ENCODE assay signal across 8 mouse cellular contexts in genomic region chr4:44247051-44247939, GRCm38 (mm10). TPM values are rescaled to one million over a fixed set of nuclear protein-coding genes. Genes with fewer than 3 reads are reported as not detected.
DNase-seq lines count a peak whose midpoint lies in the region; ATAC-seq lines count a peak whose summit lies in the region.

No protein-coding gene starts in this region.

- H3K4me1 ChIP-seq in kidney, embryonic 14.5 days (ENCODE audit: control insufficient read depth, insufficient read depth, low read length) = peaks cover 9% of the 10 kb centered on the region; the same call in 1 of the 2 replicates
- peaks cover 9% of the 10 kb centered on the region; the same call in 1 of the 2 replicates for H3K4me1 ChIP-seq in hindbrain, embryonic 11.5 days (replicated peaks; ENCODE audit: control insufficient read depth, insufficient read depth, low read length)
- peaks cover 53% of the 10 kb centered on the region for H3K4me1 ChIP-seq in midbrain, embryonic 13.5 days (replicated peaks)

- 0 out of 2 replicates have a peak, but pooled peaks cover 3% of the 10 kb centered on the region for H3K27me3 ChIP-seq in kidney, embryonic 14.5 days (ENCODE audit: control insufficient read depth, insufficient read depth, low read length)
- no peaks in the 10 kb centered on the region for H3K27me3 ChIP-seq in hindbrain, embryonic 11.5 days (ENCODE audit: control insufficient read depth, insufficient read depth, low read length)
- no peaks in the 10 kb centered on the region for H3K27me3 ChIP-seq in midbrain, embryonic 13.5 days

- no peaks in the 10 kb centered on the region for H3K9me3 ChIP-seq in kidney, embryonic 14.5 days (ENCODE audit: control insufficient read depth, low read length)
- no peaks in the 10 kb centered on the region for H3K9me3 ChIP-seq in hindbrain, embryonic 11.5 days (ENCODE audit: control insufficient read depth, low read length)
- no peaks in the 10 kb centered on the region for H3K9me3 ChIP-seq in midbrain, embryonic 13.5 days

- H3K4me3 ChIP-seq in kidney, embryonic 14.5 days (ENCODE audit: low read length) = 0 out of 2 replicates have a peak overlapping the region, but pooled peaks have one; percentile 0
- H3K4me3 ChIP-seq in hindbrain, embryonic 11.5 days (ENCODE audit: low read depth, low read length) = peak overlapping the region; percentile 6; the same call in 1 of the 2 replicates
- peak overlapping the region; percentile 13 for H3K4me3 ChIP-seq in midbrain, embryonic 13.5 days (replicated peaks)

- no peak for DNase-seq in kidney, adult 11 months
- peak; percentile 85 for DNase-seq in embryo, embryonic 10 days (ENCODE audit: low spot score)
- DNase-seq in hindbrain, embryonic 11.5 days (ENCODE audit: low spot score) = peak; percentile 92
- DNase-seq in urinary bladder, postnatal 25 days (ENCODE audit: low spot score) = no peak

- H3K9ac ChIP-seq in kidney, embryonic 14.5 days (ENCODE audit: low read depth, low read length) = no peak overlapping the region
- peak overlapping the region; percentile 31; the same call in 1 of the 2 replicates for H3K9ac ChIP-seq in hindbrain, embryonic 11.5 days (ENCODE audit: low read depth, low read length)
- H3K9ac ChIP-seq in midbrain, embryonic 13.5 days (replicated peaks) = no peak overlapping the region

- H3K4me2 ChIP-seq in kidney, embryonic 14.5 days (replicated peaks; ENCODE audit: low read depth, low read length) = peak overlapping the region; percentile 9; the same call in 1 of the 2 replicates
- peak overlapping the region; percentile 30 for H3K4me2 ChIP-seq in hindbrain, embryonic 11.5 days (replicated peaks; ENCODE audit: low read depth, low read length)
- H3K4me2 ChIP-seq in midbrain, embryonic 13.5 days (replicated peaks) = peak overlapping the region; percentile 47

- no peak overlapping the region for H3K27ac ChIP-seq in kidney, embryonic 14.5 days (ENCODE audit: low read depth, low read length)
- peak overlapping the region; percentile 94 for H3K27ac ChIP-seq in hindbrain, embryonic 11.5 days (ENCODE audit: low read depth, low read length)
- peak overlapping the region; percentile 83 for H3K27ac ChIP-seq in midbrain, embryonic 13.5 days

- WGBS in kidney, embryonic 14.5 days = 5% methylated on average over 18 of the region's 18 CpGs
- 9% methylated on average over 18 of the region's 18 CpGs for WGBS in hindbrain, embryonic 11.5 days
- WGBS in midbrain, embryonic 13.5 days = 2% methylated on average over 18 of the region's 18 CpGs

- no peaks in the 10 kb centered on the region for H3K36me3 ChIP-seq in kidney, embryonic 14.5 days (ENCODE audit: control insufficient read depth, insufficient read depth, low read length)
- no peaks in the 10 kb centered on the region for H3K36me3 ChIP-seq in hindbrain, embryonic 11.5 days (ENCODE audit: control insufficient read depth, insufficient read depth, low read length)
- no peaks in the 10 kb centered on the region for H3K36me3 ChIP-seq in midbrain, embryonic 13.5 days

- ATAC-seq in kidney, embryonic 14.5 days (ENCODE audit: low FRiP score, low TSS enrichment) = peak; percentile 75
- ATAC-seq in hindbrain, embryonic 11.5 days (ENCODE audit: low FRiP score) = peak; percentile 95
- ATAC-seq in midbrain, embryonic 13.5 days = peak; percentile 94
- no peak for ATAC-seq in megakaryocyte progenitor cell, adult 5-6 weeks (replicated peaks; ENCODE audit: poor library complexity)
- no peak for ATAC-seq in megakaryocyte-erythroid progenitor cell, adult 5-6 weeks (replicated peaks; ENCODE audit: low FRiP score, low TSS enrichment, poor library complexity, severe bottlenecking)

RNA-seq across cellular contexts. Expression of gene Rnf38, which starts 13.7 kb away (rescaled TPM):
- 25.8 and 41.0 TPM in 2 replicates for polyA plus RNA-seq in kidney, embryonic 14.5 days (2014; fragmentation: Nextera tagmentation; extraction: Ambion mirVana)
- 56.0 and 57.0 TPM in 2 replicates for polyA plus RNA-seq in hindbrain, embryonic 11.5 days (2014; fragmentation: Nextera tagmentation; extraction: Ambion mirVana)
- polyA plus RNA-seq in midbrain, embryonic 13.5 days (2015; fragmentation: Nextera tagmentation; extraction: Ambion mirVana) = 49.5 and 50.6 TPM in 2 replicates
- 117 and 142 TPM in 2 replicates for total RNA-seq in megakaryocyte progenitor cell, adult 5-6 weeks (2015)
- 34.8 and 47.5 TPM in 2 replicates for total RNA-seq in megakaryocyte progenitor cell, adult 5-6 weeks (2017)
- total RNA-seq in megakaryocyte-erythroid progenitor cell, adult 5-6 weeks (2014; fragmentation: Nextera tagmentation) = 71.2 and 86.3 TPM in 2 replicates
- total RNA-seq in megakaryocyte-erythroid progenitor cell, adult 5-6 weeks (2017) = 43.1 and 71.8 TPM in 2 replicates

RNA-seq across cellular contexts. Expression of gene Melk, which starts 53.4 kb away (rescaled TPM):
- polyA plus RNA-seq in kidney, embryonic 14.5 days (2014; fragmentation: Nextera tagmentation; extraction: Ambion mirVana) = 41.6 and 52.6 TPM in 2 replicates
- 55.7 and 62.4 TPM in 2 replicates for polyA plus RNA-seq in hindbrain, embryonic 11.5 days (2014; fragmentation: Nextera tagmentation; extraction: Ambion mirVana)
- polyA plus RNA-seq in midbrain, embryonic 13.5 days (2015; fragmentation: Nextera tagmentation; extraction: Ambion mirVana) = 19.6 and 22.0 TPM in 2 replicates
- total RNA-seq in megakaryocyte progenitor cell, adult 5-6 weeks (2015) = 17.4 and 18.9 TPM in 2 replicates
- 22.3 and 25.2 TPM in 2 replicates for total RNA-seq in megakaryocyte progenitor cell, adult 5-6 weeks (2017)
- 16.0 and 20.7 TPM in 2 replicates for total RNA-seq in megakaryocyte-erythroid progenitor cell, adult 5-6 weeks (2014; fragmentation: Nextera tagmentation)
- 18.6 and 24.6 TPM in 2 replicates for total RNA-seq in megakaryocyte-erythroid progenitor cell, adult 5-6 weeks (2017)

Comparison
In these comparisons a context has a peak if more than half of its experiments do, and no peak if none do; other contexts are left out.
1. ATAC-seq: peak in kidney, embryonic 14.5 days (single experiment), hindbrain, embryonic 11.5 days (single experiment) and midbrain, embryonic 13.5 days (single experiment); none in megakaryocyte progenitor cell, adult 5-6 weeks (single experiment) and megakaryocyte-erythroid progenitor cell, adult 5-6 weeks (single experiment).
2. DNase-seq: peak in embryo, embryonic 10 days (single experiment) and hindbrain, embryonic 11.5 days (single experiment); none in kidney, adult 11 months (single experiment) and urinary bladder, postnatal 25 days (single experiment).
3. Peak in every context shown above with its lines, with median percentiles within 50 percentile points of each other: H3K4me2 ChIP-seq and H3K4me3 ChIP-seq.